Mouse (Mus musculus): ENCODE data around the gene Alpk3.

DNA sequence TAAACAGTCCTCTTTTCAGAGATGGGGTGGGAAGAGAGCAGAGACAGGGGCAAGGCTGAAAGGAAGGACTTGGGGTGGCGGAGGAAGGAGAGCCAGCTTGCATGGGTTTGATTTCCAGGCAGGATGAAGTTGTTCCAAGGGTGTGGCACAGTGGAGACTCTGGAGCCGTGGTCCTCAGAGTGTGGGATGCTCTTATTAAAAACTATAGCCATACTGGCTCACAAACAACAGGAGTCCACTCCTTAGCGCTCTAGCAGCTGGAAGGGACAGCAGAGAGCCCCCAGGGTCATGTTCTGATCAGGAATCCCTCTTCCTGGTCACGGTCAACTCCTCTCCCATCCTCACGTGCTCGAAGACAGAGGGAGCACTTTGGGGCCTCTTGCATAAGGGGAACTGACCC is 76.0 kb downstream of the Alpk3 start:
- TF ChIP-seq POLR2A (IDR thresholded peaks at IDR 0.05; ENCODE audit: extremely low read depth, insufficient read depth, low read length) (no peak), CTCF (IDR thresholded peaks at IDR 0.05; ENCODE audit: extremely low read depth, insufficient read depth, low read length) (no peak)

Data from cortical plate, adult 2 months (tissue).